Mouse (Mus musculus) CH12.LX (cell line): ENCODE results near the gene Ebf1. TPM values are rescaled to one million over a fixed set of nuclear protein-coding genes. Genes with fewer than 3 reads are reported as not detected.

Experiments
- DNase-seq: peaks from one replicate; pipeline ENCODE4 v3.0.0-alpha.2; 2013; ENCODE audit errors: extremely low read depth
- H3K27ac ChIP-seq: 2 replicates; pipeline ENCODE4 v1.5.1; 2012; ENCODE audit warnings: low read depth, mild to moderate bottlenecking, control low read depth, moderate library complexity; ENCODE audit not compliant: insufficient read depth
- H3K27me3 ChIP-seq: replicated peaks from 2 replicates; pipeline ENCODE3; 2012; ENCODE audit warnings: inconsistent platforms
- H3K36me3 ChIP-seq, 2 experiments: replicated peaks in 1 of 2; 2 replicates each; pipeline versions ENCODE3 to v1.6.1; 2012; ENCODE audit warnings: inconsistent platforms in 1 of 2, low read length in 1 of 2, mild to moderate bottlenecking in 1 of 2, mixed read lengths in 1 of 2, moderate library complexity in 1 of 2; ENCODE audit not compliant: control insufficient read depth in 1 of 2, insufficient read depth in 1 of 2
- H3K4me1 ChIP-seq, 2 experiments: 2 replicates each; pipeline ENCODE4 v1.6.1; 2012; ENCODE audit warnings: inconsistent platforms in 1 of 2, moderate library complexity in 1 of 2; ENCODE audit not compliant: insufficient read depth in 2 of 2, control insufficient read depth in 1 of 2
- H3K4me2 ChIP-seq: 2 replicates; pipeline ENCODE4 v1.6.1; 2012; ENCODE audit warnings: low read depth, mild to moderate bottlenecking, control low read depth; ENCODE audit not compliant: poor library complexity, insufficient read depth, severe bottlenecking
- H3K4me3 ChIP-seq, 3 experiments: fragments of 150-350 bp in 1 of 3; sonication (generic) in 1 of 3; replicated peaks in 1 of 3; 2 replicates each; pipeline versions ENCODE3 to v1.5.1; 2011 to 2012; ENCODE audit warnings: low read depth in 2 of 3, low read length in 2 of 3, mild to moderate bottlenecking in 2 of 3, moderate library complexity in 2 of 3, control low read depth in 1 of 3, improper control_type of control experiment in 1 of 3, inconsistent platforms in 1 of 3, mixed read lengths in 1 of 3; ENCODE audit not compliant: poor library complexity in 1 of 3
- H3K79me2 ChIP-seq: replicated peaks from 2 replicates; pipeline ENCODE4 v1.6.1; 2012; ENCODE audit warnings: mild to moderate bottlenecking, moderate library complexity; ENCODE audit not compliant: control insufficient read depth, poor library complexity, insufficient read depth, severe bottlenecking; ENCODE audit errors: extremely low read depth
- H3K9ac ChIP-seq: 2 replicates; pipeline ENCODE4 v1.6.1; 2012; ENCODE audit warnings: low read depth, mild to moderate bottlenecking, control low read depth, moderate library complexity; ENCODE audit not compliant: insufficient read depth
- H3K9me3 ChIP-seq: replicated peaks from 2 replicates; pipeline ENCODE3; 2012; ENCODE audit warnings: low read length, inconsistent platforms, mixed read lengths
- BHLHE40 ChIP-seq: IDR thresholded peaks from 2 replicates; pipeline ENCODE4 v1.6.1; 2011; ENCODE audit warnings: mild to moderate bottlenecking, low read depth, low read length, improper control_type of control experiment
- CHD2 ChIP-seq: IDR thresholded peaks from 2 replicates; pipeline ENCODE4 v1.6.1; 2011; ENCODE audit warnings: low read length, improper control_type of control experiment
- E2F4 ChIP-seq: IDR thresholded peaks from 2 replicates; pipeline ENCODE4 v1.6.1; 2011; ENCODE audit warnings: low read depth, low read length, improper control_type of control experiment; ENCODE audit not compliant: insufficient replicate concordance
- ETS1 ChIP-seq: conservative IDR thresholded peaks from 2 replicates; pipeline ENCODE4 v1.6.1; 2012; ENCODE audit warnings: low read depth, mild to moderate bottlenecking, inconsistent platforms, low read length, improper control_type of control experiment, moderate library complexity
- GABPA ChIP-seq: IDR thresholded peaks from 2 replicates; pipeline ENCODE4 v1.6.1; 2012; ENCODE audit warnings: low read depth, low read length, improper control_type of control experiment, inconsistent platforms; ENCODE audit not compliant: insufficient replicate concordance
- HCFC1 ChIP-seq: IDR thresholded peaks from 2 replicates; pipeline ENCODE4 v1.6.1; 2012; ENCODE audit warnings: low read depth, mild to moderate bottlenecking, inconsistent platforms, low read length, improper control_type of control experiment
- JUN ChIP-seq: IDR thresholded peaks from 2 replicates; pipeline ENCODE4 v1.6.1; 2011; ENCODE audit warnings: low read depth, mild to moderate bottlenecking, low read length, improper control_type of control experiment, moderate library complexity; ENCODE audit not compliant: insufficient read depth
- JUND ChIP-seq: conservative IDR thresholded peaks from 2 replicates; pipeline ENCODE4 v1.6.1; 2011; ENCODE audit warnings: low read depth, low read length, improper control_type of control experiment
- KAT2A ChIP-seq: IDR thresholded peaks from 2 replicates; pipeline ENCODE4 v1.6.1; 2012; ENCODE audit warnings: low read length, improper control_type of control experiment, inconsistent platforms; ENCODE audit not compliant: insufficient replicate concordance
- MAFK ChIP-seq: IDR thresholded peaks from 2 replicates; pipeline ENCODE4 v1.6.1; 2011; ENCODE audit warnings: low read length, improper control_type of control experiment; ENCODE audit not compliant: insufficient replicate concordance
- MYC ChIP-seq: IDR thresholded peaks from 2 replicates; pipeline ENCODE4 v1.6.1; 2011; ENCODE audit warnings: low read depth, mild to moderate bottlenecking, improper control_type of control experiment, low read length
- NRF1 ChIP-seq: IDR thresholded peaks from 2 replicates; pipeline ENCODE4 v1.6.1; 2014; ENCODE audit warnings: low read depth, mild to moderate bottlenecking, inconsistent platforms, low read length, improper control_type of control experiment, moderate library complexity
- PAX5 ChIP-seq: IDR thresholded peaks from 2 replicates; pipeline ENCODE4 v1.6.1; 2012; ENCODE audit warnings: low read length, inconsistent platforms, mixed read lengths
- RAD21 ChIP-seq: IDR thresholded peaks from 2 replicates; pipeline ENCODE4 v1.6.1; 2011; ENCODE audit warnings: low read depth, mild to moderate bottlenecking, low read length, improper control_type of control experiment, moderate library complexity
- RCOR1 ChIP-seq: conservative IDR thresholded peaks from 2 replicates; pipeline ENCODE4 v1.6.1; 2012; ENCODE audit warnings: low read depth, mild to moderate bottlenecking, inconsistent platforms, low read length, improper control_type of control experiment
- SIN3A ChIP-seq: IDR thresholded peaks from 2 replicates; pipeline ENCODE4 v1.6.1; 2012; ENCODE audit warnings: low read length, improper control_type of control experiment, inconsistent platforms
- SMC3 ChIP-seq: IDR thresholded peaks from 2 replicates; pipeline ENCODE4 v1.6.1; 2011; ENCODE audit warnings: low read depth, low read length, improper control_type of control experiment
- USF1 ChIP-seq: IDR thresholded peaks from 2 replicates; pipeline ENCODE4 v1.6.1; 2014; ENCODE audit warnings: low read depth, mild to moderate bottlenecking, inconsistent platforms, low read length, improper control_type of control experiment
- ZKSCAN1 ChIP-seq: IDR thresholded peaks from 2 replicates; pipeline ENCODE4 v1.6.1; 2012; ENCODE audit warnings: low read depth, inconsistent platforms, low read length, improper control_type of control experiment, borderline replicate concordance
- dilution Hi-C: fragments of 300-500 bp; cut with MboI; formaldehyde crosslinking; loops from 2 replicates; pipeline ENCODE4 v1.14.3; 2020; ENCODE audit warnings: low sequenced_read_pairs; ENCODE audit not compliant: extremely low pct_unique_long_range_greater_than_20kb, extremely low pct_ligation_motif_present
- in situ Hi-C: fragments of 300-500 bp; cut with MboI; formaldehyde crosslinking; loops from 3 replicates; pipeline ENCODE4 v1.14.3; 2019; ENCODE audit warnings: low sequenced_read_pairs, low pct_ligation_motif_present, low pct_unique_long_range_greater_than_20kb, mixed read lengths
- polyA plus RNA-seq: library from polyadenylated mRNA; unstranded; fragments of >175 nt; gene quantifications from 2 replicates; pipeline ENCODE4 v1.2.1, GENCODE M21; 2012; ENCODE audit warnings: low read depth; ENCODE audit not compliant: insufficient read length
- total RNA-seq, 2 experiments: library from RNA; depleted of rRNA; stranded (reverse); fragments of 300-350 nt in 1 of 2; fragments of >200 nt in 1 of 2; gene quantifications; 2 replicates each; pipeline ENCODE4 v1.2.3; 2012 to 2014

Ebf1 gene
- total and polyA plus RNA-seq, 3 experiments, result 37.8 to 60.7 (median 42.8) TPM

DNA sequence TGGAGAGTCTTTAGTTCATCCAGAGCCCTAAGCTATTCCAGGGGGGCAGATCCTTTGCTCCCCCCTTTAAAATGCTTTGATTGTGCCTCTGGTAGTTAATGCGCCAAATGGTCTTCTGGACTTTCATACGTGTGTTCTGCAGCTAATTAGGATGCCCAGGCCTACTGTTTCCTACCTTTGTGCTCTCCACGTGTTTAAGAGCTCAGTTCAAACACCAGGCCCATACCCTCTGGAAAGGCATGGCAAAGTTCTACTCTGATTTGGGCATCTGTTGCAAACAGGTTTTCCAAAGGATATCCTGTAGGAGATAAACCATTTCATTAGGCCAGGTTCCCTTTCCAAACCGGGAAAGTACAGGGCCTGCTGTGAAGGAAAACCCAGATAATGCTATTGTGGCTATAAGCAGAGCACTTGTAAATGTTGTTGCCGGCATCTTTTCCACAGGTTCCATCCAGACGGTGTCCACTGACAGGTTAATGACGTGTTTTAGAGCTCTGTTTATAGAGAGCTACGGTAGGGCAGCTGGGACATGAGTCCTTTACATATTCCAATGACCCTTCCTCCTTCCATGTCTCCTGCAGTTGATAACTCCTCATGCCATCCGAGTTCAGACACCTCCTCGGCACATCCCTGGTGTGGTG, 306.9 kb downstream of the Ebf1 start:
- no peak overlapping the region for H3K27ac ChIP-seq
- peaks cover 0 to 7% of the 10 kb centered on the region in 2 experiments; a peak in 2 of 4 replicates for H3K4me1 ChIP-seq
- H3K4me3 ChIP-seq, result no peak overlapping the region
- peaks cover 8% of the 10 kb centered on the region for H3K9me3 ChIP-seq
- no peaks in the 10 kb centered on the region for H3K79me2 ChIP-seq
- H3K9ac ChIP-seq, result no peak overlapping the region
- no peak for TF ChIP-seq PAX5
- TF ChIP-seq GABPA, result no peak
- TF ChIP-seq SIN3A, result no peak
- TF ChIP-seq JUN, result no peak
- TF ChIP-seq ETS1, result no peak
- no peak for TF ChIP-seq RAD21
- no peak for TF ChIP-seq BHLHE40
- no peak for TF ChIP-seq JUND
- TF ChIP-seq E2F4, result no peak
- no peak for TF ChIP-seq KAT2A
- TF ChIP-seq NRF1, result no peak
- dilution Hi-C loops, result no loop called here
- H3K36me3 ChIP-seq, result peaks cover 49 to 91% of the 10 kb centered on the region in 2 experiments
- no peaks in the 10 kb centered on the region for H3K27me3 ChIP-seq
- no peak for DNase-seq
- no peak overlapping the region for H3K4me2 ChIP-seq
- in situ Hi-C loops, result no loop called here

DNA sequence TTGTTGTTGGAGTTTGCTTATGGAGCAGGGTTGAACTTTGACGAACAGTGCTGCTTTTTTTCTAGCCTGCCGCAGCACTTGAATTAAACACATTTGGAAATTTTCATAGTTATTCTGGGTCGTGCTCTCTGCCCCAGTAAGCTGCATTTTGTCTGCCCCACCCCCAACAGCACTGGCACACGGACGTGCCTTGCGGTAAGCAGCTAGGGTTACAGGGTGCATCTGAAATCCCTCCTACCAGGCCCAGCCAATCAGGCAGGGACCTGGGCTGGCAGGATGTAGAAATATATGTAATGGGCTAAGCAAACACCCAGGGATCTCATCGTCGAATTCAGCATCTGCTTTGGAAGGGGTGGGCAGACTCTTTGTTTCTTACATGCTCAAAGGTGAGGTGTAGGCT, 307.8 kb downstream of the Ebf1 start:
- TF ChIP-seq MAFK (no peak), MYC (no peak), RCOR1 (no peak), BHLHE40 (no peak), USF1 (no peak), CHD2 (no peak), JUN (no peak), SIN3A (no peak), SMC3 (no peak), HCFC1 (no peak), ZKSCAN1 (no peak)
- Histone ChIP-seq H3K27me3 (no peaks in the 10 kb centered on the region), H3K36me3 (peaks cover 49 to 94% of the 10 kb centered on the region in 2 experiments), H3K79me2 (no peaks in the 10 kb centered on the region), H3K27ac (no peak overlapping the region), H3K4me3 (no peak overlapping the region), H3K4me2 (no peak overlapping the region), H3K4me1 (peaks cover 0 to 7% of the 10 kb centered on the region in 2 experiments; a peak in 2 of 4 replicates), H3K9ac (no peak overlapping the region), H3K9me3 (peaks cover 7% of the 10 kb centered on the region)
- no peak for DNase-seq
- dilution Hi-C loops, result no loop called here
- in situ Hi-C loops, result no loop called here
